Mouse (Mus musculus) monocyte, adult 59 days (primary cell): ENCODE measurements around the gene Etfdh. TPM values are rescaled to one million over a fixed set of nuclear protein-coding genes. Genes with fewer than 3 reads are reported as not detected.

Source experiments
- total RNA-seq, 2 experiments: library from RNA; stranded (reverse); gene quantifications; one replicate each; pipeline ENCODE4 v1.2.4; 2023

The Etfdh gene
- 10 to 100 TPM; 24.0 to 25.4 TPM for total RNA-seq

DNA sequence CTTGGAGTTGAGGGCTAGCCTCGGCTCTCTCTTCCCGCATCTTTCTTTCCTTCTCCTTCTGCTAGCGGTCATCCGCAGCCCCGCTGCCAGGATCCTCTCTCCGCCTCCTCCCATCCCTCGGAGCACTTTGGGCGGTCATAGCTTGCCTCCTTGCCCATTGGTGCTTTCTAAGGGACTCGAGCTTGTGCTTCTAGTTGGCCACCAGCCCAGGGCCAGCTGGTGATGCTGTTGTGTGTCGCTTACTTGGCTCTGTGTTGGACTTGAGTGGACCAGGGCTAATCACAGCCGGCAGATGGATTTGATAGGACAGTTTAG is at the start of gene Etfdh:
TSS of gene Etfdh (minus strand) at position 85 of the 315 bp plus-strand sequence.

GRCm38 (mm10) chr3:79628561-79629415 is 512 bp downstream of the Etfdh start, which contains the start of gene 4930579G24Rik:
TSS of gene 4930579G24Rik (plus strand) at chr3:79629079.

DNA sequence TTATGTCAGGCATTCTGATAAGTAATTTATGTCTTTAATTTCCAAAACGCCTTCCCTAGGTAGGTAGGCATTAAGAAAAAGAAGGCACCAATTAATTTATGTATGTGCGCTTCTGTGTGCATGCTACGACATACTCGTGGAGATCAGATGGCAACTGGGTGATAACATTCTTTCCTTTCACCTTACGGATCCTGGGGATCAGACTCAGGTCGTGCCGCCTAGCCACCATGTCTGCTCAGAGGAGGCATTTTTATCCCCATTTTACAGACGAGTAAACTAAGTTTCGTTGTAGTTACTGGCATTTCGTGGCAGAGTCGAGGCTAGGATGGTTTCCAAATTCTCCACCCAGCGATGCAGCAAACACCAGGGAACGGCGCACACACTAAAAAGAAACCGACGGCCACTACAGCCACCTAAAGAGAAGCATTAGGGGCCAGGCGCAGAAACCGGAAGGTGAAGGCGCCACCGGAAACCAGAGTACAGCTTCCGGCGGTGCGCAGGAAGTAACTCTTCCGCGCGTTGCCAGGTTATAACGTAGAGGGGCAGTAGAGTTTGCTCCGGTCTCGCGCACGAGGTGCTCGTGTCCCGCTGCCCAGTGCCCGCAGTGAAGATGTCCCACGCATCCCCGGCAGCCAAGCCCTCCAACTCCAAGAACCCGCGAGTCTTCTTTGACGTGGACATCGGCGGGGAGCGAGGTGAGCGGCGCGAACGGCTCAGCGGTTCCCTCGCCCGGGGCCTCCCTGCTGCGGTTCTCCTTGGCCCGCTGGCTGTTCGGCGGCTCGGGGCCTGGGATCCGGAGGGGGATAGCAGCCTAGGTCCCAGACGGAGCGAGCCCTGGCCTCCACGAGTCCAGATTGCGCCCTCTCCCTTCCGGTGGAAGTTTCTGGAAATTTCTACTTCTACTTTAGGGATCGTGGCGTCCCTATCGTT is 38.2 kb downstream of the Etfdh start, which contains the start of gene Ppid:
TSS of gene Ppid (plus strand) at position 480 of the 930 bp plus-strand sequence.

GRCm38 (mm10) chr3:79567703-79568362 is 61.5 kb downstream of the Etfdh start, which contains the start of gene Fnip2:
TSS of gene Fnip2 (minus strand) at chr3:79567796.

Other genes with a start within 250 kb of the Etfdh start
- gene Fnip2, start 61.7 kb downstream of the Etfdh start, total RNA-seq = 10 to 100 TPM; 29.0 to 30.5 TPM
- gene Ppid, start 38.2 kb downstream of the Etfdh start, total RNA-seq = 10 to 100 TPM; 42.5 to 43.5 TPM
- 1 to 10 TPM; 2.6 to 3.0 TPM for gene 4930579G24Rik, start 421 bp downstream of the Etfdh start, total RNA-seq
- not detected for gene Rxfp1, start 108.4 kb upstream of the Etfdh start, total RNA-seq
- 1 to 10 TPM in 1 of 2 experiments, not detected in 1; 1.3 TPM for gene Tmem144, start 223.3 kb upstream of the Etfdh start, total RNA-seq